Mouse (Mus musculus): ENCODE data around the gene Gmeb2.

The Gmeb2 gene

DNA sequence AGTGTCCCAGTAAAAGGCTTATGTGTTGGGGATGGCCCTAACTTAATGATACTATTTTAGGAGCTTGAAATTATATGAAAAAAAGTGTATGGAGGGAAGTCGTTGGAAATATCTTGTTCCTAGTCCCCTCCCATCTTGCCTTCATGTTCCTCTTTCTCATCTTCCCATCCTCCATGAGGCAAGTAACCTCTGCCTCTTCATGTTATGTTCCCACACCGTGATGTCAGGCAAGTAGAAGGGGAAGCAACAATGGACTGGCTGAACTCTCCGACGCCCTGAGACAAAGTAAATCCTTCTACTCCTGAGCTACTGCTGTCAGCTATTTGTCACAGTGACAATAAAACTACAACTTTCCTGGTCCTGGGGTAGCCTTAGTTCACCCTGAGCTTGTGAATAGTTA lies 13.2 kb downstream of the Gmeb2 start:
- no peak for DNase-seq (ENCODE audit: low spot score in 2 of 2)

DNA sequence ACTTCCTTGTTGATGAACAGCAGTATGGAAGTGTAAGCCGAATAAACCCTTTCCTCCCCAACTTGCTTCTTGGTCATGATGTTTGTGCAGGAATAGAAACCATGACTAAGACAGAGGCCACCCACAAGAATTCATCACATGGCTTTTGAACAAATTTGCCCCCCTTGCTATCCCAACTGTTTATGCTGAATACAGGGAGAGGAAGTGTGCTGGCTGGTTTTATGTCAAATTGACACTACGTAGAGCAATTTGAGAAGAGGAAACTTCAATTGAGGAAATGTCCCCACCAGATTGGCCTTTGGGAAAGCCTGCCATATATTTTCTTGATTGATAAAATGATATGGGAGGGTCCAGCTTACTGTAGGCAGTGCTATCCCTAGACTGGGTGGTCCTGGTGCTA lies 14.0 kb downstream of the Gmeb2 start:
- DNase-seq (ENCODE audit: low spot score in 2 of 2): no peak

DNA sequence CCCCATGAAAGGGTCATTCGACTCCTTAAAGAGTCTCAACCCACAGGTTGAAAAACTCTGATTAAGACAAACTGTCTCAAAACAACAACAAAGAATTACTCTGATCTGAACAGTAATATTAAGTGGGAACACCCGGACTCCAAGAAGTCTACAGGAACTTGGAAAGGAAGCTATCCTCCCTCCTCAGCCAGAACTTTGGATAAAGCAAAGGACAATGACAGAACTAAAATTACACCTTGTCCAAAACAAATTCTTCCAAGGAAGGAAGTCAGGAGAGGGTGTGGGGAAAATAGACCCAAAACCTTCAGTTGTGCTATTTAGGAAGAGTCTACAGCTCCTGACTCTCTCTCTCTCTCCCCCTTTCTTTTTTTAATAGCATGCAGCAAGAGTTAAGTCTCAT lies 15.7 kb downstream of the Gmeb2 start:
- DNase-seq (ENCODE audit: low spot score in 2 of 2): peak; percentile 11 to 33

DNA sequence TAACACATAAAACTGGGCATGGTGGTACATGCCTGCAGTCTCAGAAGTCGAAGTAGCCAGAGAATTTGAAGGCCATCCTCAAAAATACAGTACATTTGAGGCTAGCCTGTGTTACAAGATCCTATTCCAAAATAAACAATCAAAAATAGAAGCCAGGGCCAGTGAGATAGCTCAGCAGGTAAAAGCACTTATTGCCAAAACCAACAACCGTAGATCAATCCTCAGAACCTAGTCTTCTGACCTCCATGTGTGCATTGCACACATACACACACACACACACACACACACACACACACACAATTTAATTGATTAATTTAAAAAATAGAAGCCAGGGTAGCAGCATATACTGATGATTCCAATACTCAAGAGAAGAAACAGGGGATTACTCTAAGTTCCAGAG lies 21.0 kb downstream of the Gmeb2 start:
- no peak for DNase-seq (ENCODE audit: low spot score in 2 of 2)

DNA sequence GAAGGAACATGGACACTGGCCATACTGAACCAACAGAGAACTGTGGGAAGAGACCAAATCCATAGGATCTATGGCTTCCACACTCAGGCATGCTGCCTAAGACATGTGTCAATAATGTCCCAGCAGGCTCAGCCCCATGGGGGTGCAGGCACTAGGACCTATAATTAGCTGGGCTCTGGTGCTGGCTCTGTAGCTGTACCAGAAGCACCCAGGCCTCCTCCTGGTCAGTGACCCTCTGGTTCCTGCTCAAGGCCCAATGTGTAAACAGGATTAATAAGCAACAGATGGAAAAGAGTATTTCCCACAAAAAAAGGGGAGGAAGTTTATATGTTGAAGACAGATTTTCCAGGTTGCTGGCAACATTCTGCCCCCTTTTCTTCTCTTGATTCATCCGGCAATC lies 34.6 kb downstream of the Gmeb2 start:
- no peak for DNase-seq (ENCODE audit: low spot score in 2 of 2)

DNA sequence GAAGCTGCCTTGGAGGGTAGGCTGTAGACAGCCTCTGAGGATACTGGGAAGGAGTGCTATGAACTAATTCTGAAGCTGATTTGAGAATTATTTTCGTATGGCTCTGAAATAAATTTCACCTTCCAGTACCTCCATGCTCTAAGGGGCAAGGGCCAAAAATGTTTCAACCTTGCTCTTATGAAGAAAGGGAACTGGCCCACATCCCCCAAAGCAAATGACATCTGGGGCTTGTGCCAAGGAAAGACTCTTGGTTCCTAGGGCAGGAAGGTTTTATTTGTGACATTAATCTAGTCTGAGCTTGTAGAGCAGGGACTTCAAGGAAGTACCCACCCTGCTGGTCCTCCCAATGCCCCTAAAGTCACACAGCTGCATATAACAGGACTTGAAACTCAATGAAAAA lies 36.0 kb downstream of the Gmeb2 start:
- no peak for DNase-seq (ENCODE audit: low spot score in 2 of 2)

DNA sequence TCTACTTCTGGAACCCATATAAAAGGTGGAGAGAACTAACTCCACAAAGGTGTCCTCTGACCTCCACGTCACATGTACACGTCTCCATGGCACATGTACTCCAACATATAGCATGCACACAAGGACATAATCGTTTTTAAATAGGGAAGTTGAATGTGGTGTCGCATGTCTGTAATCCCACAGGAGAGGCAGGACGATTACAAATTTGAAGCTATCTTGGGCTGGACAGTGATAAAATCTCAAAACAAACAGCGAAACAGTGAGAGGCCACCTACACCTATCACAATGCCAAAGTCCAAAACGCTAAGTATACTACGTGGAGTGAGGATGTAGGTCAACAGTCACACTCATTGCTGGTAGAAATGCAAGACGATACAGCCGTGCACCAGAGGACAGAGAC lies 38.6 kb downstream of the Gmeb2 start:
- no peak for DNase-seq (ENCODE audit: low spot score in 2 of 2)

DNA sequence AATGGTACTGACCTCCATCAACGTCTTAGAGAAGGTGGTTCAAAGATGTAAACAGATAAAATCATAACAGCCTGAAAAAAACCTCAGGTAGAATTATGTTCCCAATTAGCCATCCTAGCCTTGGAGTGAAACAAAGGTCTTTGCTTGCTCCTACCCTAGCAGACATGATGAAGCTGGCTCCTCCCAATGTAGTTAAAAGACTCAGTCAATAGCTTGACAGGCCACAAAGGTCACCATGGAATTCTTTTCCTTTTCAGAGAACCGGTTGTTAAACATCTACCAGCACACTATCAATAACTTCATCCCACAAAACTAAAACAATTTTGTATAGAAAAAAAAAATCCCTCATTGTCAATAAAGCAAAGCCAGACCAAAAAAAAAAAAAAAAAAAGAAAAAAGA lies 42.8 kb downstream of the Gmeb2 start:
- DNase-seq (ENCODE audit: low spot score in 2 of 2): no peak

DNA sequence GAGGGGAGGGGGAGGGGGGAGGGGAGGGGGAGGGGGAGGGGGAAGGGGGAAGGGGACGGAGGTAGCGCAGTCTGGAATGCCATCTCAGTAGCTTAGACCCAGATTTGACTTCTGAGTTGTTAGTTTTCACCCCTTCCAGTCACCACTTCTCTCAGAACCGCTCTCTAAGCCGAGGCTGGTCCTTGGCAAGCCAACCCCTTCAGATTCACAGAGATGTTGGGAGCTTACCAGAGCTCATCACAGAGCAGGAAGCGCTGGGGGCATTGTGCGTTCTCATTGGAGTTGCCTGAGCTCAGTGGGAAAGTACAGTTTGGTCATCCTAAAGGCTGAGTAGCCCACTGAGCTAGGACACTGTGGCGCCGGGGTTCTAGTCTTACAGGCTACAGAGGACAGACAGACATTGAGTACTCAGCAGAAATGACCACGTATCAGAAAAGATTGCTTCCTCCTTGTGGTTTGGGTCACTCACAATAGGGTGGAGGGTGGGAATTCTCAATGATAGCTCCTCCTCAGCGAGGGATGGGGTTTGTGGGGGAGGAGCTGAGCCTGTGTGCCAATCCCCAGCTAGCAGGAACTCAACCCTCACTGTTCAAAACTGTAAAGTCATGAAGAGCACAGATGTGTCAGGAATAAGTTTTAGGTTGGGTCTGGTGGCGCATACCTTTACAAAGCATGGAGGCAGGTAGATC lies 44.0 kb downstream of the Gmeb2 start:
- DNase-seq (ENCODE audit: low spot score in 2 of 2): peak; percentile 53

DNA sequence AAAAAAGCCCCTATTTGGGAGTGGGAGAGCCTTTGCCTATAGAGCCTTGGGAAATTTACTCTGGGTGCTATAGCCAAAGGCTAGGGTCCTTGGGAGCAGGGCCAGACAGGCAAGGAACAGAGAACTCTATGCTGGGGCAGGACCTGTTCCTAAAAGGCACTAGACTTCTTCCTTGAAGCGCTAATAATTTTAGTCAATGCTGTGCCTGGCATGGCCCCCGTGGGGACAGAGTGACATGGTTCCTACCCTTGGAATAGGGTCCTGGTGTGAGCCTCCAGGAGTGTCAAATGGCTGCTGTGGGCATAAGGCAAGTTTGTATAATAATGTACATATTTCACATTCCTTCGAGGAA lies 45.5 kb downstream of the Gmeb2 start:
- no peak for DNase-seq (ENCODE audit: low spot score in 2 of 2)

DNA sequence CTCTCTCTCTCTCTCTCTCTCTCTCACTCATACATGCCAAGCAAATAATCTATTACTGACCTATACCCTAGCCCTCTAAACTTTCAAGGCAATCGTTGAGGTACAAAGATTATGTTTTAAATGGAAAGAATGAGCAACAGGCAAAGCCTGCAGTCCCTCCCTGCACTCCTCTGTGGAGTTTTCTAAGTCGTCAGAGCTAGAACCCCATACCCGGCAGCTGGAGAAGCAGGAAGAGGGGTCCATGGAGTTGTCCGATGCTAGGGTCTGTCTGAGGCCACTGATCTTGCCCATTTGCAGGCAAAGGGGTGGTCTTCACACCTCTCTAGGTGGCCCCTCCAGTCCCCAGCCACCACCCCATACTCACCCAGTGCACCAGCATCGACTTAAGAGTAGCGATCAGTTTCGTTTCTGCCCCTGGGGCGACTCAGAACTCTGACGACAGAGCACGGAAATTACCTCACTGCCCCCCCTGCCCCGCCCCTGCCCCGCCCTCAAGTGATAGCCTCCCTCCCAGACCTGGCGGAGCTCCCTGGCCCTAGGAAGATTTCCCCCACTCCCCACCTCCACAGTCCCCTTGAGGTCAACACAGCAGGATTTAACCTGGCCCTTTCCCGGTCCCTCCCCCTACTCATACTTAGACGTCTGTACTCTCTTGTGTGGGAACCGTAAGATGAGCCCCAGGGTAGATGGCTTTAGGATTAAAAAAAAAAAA lies 46.1 kb downstream of the Gmeb2 start, which contains the start of gene Helz2:
Helz2 (minus strand) TSS at position 426 of the 712 bp plus-strand sequence.
- peak; percentile 76 to 80 for DNase-seq (ENCODE audit: low spot score in 2 of 2)

DNA sequence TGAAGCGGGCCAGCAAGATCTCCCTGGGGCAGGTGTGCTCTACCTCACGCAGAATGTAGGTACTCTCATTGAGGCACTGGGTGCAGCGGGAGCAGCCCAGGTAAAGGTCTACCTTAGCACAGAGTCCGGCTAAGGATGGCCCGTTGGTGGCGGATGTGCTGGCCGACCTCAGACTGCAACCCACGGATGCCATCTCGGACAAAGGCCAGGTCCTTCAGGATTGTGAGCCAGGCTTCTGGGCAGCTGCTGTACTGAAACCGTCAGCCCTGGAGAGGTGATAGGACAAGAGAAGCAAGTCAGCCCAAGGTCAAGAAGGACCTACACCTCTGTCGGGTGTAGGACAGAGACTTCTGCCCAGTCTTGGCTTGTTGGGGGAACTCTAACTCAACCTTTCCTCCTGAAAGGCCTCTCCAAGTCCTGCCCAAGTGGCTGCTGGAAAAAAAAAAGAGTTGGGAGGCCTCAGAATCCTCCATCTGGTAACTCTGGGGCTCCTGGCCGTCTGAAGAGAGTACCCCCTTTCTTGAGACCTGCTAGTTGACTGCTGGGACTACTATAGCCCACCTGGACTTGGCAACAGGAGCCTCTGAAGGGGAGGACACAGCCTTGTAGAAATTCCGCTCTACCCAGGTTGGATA lies 46.9 kb downstream of the Gmeb2 start:
- no peak for DNase-seq (ENCODE audit: low spot score in 2 of 2)

DNA sequence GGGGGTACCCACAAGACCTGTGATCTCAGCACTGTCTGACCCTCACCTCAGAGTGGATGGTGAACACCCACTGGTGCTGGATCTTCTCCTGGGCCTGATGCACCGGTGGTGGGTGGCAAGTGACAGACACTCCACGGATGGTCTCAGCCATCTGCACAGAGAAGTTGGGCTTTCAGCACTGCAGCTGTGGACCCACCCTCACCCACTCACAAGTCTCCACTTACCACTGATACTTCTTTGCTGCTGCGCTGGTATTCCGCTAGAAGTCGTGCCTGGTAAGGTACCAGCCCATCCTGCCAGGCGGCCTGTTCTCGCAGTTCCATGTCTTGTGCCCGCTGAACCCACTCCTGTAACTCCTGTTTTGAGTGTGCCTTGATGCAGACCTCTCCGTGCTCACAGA lies 48.6 kb downstream of the Gmeb2 start:
- DNase-seq (ENCODE audit: low spot score in 2 of 2): no peak

DNA sequence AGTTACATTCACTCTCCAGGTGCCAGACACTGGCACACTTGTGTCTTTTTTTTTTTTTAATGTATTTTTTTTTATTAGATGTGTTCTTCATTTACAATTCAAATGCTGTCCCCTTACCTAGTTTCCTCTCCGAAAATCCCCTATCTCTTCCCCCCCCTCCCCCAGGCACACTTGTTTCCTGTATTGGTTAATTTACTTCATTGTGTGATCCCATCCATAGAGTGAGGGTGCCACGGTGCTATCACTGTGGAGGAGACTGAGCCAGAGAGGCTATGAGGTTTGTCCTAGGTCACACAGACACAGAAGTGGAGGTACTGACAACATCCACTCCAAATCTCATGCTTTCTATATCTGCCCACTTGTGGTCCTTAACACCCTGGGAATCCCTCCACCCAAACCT lies 49.0 kb downstream of the Gmeb2 start:
- no peak for DNase-seq (ENCODE audit: low spot score in 2 of 2)

DNA sequence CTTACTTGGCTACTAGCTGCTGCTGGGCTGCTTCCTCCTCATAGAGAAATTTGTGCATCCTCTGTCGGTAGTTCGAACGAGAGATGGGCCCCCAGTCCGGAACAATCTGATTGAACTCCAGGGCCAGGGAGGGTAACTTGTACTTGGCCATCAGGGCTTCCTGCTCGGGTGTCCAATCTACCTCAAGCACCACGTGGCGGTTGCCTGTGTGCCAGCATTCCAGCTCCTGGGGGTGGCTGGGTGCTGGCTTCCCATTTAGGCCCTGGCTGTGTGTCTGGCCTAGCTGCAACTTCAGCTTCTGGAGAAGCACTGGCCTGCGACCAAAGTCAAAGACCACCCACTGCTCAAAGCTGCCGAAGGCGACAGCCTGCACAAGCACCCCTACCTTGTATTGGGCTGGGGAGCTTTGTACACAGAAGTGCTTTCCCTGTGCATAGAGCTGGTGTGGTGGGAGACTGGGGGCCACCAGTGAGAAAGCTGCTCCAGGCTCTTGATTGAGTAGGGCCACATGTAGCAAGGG lies 49.7 kb downstream of the Gmeb2 start:
- peak in 1 of 2 experiments; percentile 22 for DNase-seq (ENCODE audit: low spot score in 2 of 2)

DNA sequence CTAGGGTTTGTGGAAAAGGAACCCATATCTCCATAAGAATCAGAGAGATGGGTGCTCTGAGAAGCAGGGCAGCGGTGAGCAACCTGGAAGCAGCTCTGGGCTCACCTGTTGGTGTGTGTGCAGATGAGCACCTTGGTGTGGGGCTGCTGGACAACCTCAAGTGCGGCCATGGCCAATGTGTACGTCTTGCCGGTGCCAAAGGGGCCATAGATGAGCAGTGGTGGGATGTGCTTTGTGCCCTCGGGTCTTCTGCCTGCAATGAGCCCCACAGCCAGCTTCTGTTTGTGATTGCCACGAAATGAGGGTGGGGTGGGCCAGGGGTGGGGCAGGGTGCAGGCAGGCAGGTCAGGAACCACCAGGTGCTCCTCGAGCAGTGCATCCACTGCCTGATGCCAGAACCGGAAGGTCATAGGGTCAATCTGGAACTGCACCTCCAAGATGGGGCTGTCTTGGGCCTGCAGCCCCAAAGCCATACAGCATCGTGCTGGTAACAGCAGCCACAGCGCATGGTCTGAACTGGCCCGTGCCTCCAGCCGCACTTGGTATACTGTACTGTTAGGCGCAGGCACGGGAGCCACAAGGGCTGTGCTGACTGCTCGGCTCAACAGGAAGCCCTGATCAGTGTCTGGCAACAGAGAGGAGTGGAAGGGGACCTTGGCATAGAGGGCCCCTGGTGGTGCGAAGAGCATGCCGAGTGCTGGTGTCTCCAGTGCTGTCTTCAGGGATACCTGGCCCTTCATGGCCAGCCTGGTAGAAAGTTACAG lies 50.4 kb downstream of the Gmeb2 start:
- DNase-seq (ENCODE audit: low spot score in 2 of 2): no peak

DNA sequence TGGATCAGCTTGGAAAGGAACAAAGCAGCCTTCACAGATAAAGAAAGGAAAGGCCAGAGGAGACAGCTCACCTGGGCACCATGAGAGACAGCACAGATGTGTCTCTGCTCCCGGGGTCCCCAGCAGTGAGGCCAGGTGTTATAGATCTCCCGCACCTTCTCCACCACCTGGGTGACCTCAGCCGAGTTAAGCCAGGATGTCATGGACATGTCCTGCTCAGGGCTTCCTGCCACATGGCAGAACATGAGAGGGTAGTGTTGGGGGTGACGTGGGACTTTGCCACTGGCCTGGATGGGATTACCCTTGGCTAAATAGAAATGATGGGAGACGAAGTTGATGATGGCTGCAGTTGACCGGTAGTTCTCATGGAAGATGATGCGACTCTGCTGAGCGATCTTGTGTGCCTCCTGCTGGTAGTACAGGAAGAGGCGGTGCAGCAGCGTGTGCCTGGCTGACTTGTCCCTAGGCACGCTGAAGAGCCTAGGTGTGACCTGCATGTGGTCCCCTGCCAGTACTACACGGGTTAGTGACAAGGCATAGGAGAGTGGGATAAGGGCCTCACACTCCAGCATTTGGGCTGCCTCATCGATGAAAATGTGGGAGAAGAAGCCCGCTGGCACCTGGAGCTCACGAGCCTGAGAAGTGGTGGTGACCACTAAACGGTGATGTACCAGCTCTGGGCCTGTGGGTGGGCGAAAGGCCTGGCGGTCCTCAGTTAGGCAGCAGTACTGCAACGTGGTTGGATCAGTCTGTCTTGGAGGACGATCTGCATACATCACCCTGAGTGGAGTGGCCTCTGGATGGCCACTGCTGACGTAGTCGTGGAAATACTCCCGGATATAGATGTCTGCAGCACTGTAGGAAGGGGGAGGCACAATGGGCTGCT lies 51.9 kb downstream of the Gmeb2 start:
- DNase-seq (ENCODE audit: low spot score in 2 of 2): no peak

DNA sequence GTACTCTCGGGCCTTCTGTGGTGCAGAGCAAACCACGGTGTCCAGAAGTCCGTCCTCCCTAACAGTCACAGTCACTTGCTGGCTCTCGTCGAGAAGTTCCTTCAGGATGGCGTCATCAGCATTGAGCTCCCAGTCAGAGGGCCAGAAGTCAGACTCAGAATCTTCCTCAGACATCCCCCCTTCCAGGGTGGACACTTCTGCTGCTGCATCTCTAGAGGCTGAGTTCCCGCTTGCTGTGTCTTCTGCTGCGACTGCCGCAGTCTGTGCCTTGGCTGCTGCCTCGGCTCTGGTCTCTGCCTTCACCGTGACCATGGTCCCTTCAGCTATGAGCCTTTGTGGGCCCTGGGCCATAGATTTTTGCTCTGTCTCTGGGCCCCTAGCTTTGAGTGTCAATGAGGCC lies 53.2 kb downstream of the Gmeb2 start:
- peak in 1 of 2 experiments; percentile 15 for DNase-seq (ENCODE audit: low spot score in 2 of 2)

DNA sequence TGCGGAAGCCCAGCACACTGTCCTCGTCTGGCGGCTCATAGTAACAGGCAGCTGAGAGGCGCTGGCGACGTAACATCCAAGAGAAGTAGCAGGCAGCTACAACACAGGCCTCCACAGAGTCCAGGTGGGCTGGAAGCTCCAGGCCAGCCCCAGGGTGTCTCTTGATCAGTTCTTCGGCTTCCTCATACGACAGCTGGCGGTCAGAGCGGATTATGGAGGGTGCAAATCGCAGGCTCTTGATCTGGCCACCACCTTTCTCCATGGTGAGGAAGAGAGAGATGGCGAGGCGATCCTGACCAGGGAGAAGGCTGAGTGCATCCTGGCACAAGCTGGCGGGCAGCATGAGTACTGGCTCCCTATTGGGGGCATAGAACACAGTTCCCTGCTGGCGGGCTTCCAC lies 54.4 kb downstream of the Gmeb2 start:
- no peak for DNase-seq (ENCODE audit: low spot score in 2 of 2)

DNA sequence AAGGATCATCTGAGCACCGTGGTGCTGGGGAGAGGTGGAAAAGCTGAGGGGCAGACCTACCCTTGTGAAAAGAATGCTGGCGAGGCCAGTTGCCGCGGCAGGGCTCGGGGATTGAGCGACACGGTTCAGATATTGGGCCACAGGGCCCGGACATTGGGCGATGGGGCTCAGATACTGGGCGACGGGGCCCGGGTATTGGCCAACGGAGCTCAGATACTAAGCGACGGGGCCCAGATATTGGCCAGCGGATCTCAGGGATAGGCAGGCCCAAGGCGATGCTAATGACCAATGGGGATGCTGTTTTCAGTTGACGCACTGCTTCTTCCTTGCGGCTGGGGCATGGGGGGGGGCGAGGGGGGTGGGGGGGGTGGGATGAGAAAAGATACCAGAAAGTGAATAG lies 56.7 kb downstream of the Gmeb2 start:
- no peak for DNase-seq (ENCODE audit: low spot score in 2 of 2)

DNA sequence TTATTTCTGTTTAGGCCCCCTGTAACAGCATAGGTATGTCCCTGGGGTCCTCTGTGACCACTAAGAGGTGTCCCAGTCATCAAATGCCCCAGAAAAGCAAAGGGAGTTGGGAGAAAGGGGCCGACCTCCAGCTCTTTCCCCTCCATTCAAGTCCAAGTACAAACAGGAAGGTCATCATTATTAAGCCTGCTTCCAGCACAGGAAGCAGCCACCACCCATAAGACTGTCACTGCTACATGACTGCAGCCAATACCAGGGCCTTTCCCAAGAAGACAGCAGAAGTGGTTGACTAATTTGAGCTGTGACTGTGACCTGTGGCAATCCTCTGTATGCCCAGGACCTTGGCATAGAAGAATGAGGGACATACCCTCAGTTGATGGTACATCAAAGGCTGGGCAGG lies 59.5 kb downstream of the Gmeb2 start:
- peak in 1 of 2 experiments; percentile 49 for DNase-seq (ENCODE audit: low spot score in 2 of 2)

Data from heart, adult 9 months (tissue).